Mouse (Mus musculus) stomach, postnatal 0 days (tissue): Measurements from ENCODE around the gene Pml. TPM values are rescaled to one million over a fixed set of nuclear protein-coding genes. Genes with fewer than 3 reads are reported as not detected.

ENCODE experiments used
- ATAC-seq: fragments of 200-750 bp; cut with Nextera tagmentation; 2 replicates; pipeline ENCODE4 v1.8.0; 2017; ENCODE audit not compliant: low FRiP score, low TSS enrichment
- DNase-seq: peaks from one replicate; pipeline ENCODE4 v3.0.0-alpha.2; 2016; ENCODE audit warnings: low spot score
- H3K27ac ChIP-seq: fragments of 300-500 bp; sonication (generic); replicated peaks from 2 replicates; pipeline ENCODE4 v1.5.1; 2014; ENCODE audit warnings: mild to moderate bottlenecking, control low read depth
- H3K27me3 ChIP-seq: fragments of 300-500 bp; sonication (generic); 2 replicates; pipeline ENCODE4 v1.6.1; 2014; ENCODE audit warnings: low read length; ENCODE audit not compliant: control insufficient read depth, insufficient read depth
- H3K36me3 ChIP-seq: fragments of 300-500 bp; sonication (generic); 2 replicates; pipeline ENCODE4 v1.6.1; 2014; ENCODE audit warnings: low read length, mixed read lengths; ENCODE audit not compliant: control insufficient read depth, insufficient read depth
- H3K4me1 ChIP-seq: fragments of 300-500 bp; sonication (generic); replicated peaks from 2 replicates; pipeline ENCODE4 v1.6.1; 2014; ENCODE audit warnings: antibody characterized with exemption; ENCODE audit not compliant: control insufficient read depth, insufficient read depth
- H3K4me2 ChIP-seq: fragments of 300-500 bp; sonication (generic); replicated peaks from 2 replicates; pipeline ENCODE4 v1.6.1; 2014; ENCODE audit warnings: low read depth, mild to moderate bottlenecking, control low read depth, moderate library complexity
- H3K4me3 ChIP-seq: fragments of 300-500 bp; sonication (generic); 2 replicates; pipeline ENCODE4 v1.5.1; 2014; ENCODE audit warnings: low read depth, low read length, control low read depth
- H3K9ac ChIP-seq: fragments of 300-500 bp; sonication (generic); 2 replicates; pipeline ENCODE4 v1.6.1; 2014; ENCODE audit warnings: mild to moderate bottlenecking, low read length, control low read depth, mixed read lengths
- H3K9me3 ChIP-seq: fragments of 300-500 bp; sonication (generic); 2 replicates; pipeline ENCODE4 v1.6.1; 2016; ENCODE audit warnings: low read length; ENCODE audit not compliant: control insufficient read depth
- CTCF ChIP-seq: IDR thresholded peaks from 2 replicates; pipeline ENCODE4 v1.5.1; 2016; ENCODE audit warnings: antibody characterized with exemption, low read depth, mild to moderate bottlenecking, moderate library complexity
- EP300 ChIP-seq: optimal IDR thresholded peaks from 2 replicates; pipeline ENCODE3; 2016; ENCODE audit warnings: antibody characterized with exemption
- WGBS: fragments of 180-500 bp; shearing (Covaris S2); extraction: QIAGEN DNeasy Blood & Tissue Kit; methylation state at CpG from one replicate; pipeline ENCODE4 v1.1.7; 2014; 5-methylcytosine and 5-hydroxymethylcytosine counted together
- polyA plus RNA-seq: library from polyadenylated mRNA; unstranded; fragments of >200 nt; fragmentation: Nextera tagmentation; extraction: Ambion mirVana; gene quantifications from 2 replicates; pipeline ENCODE4 v1.2.1, GENCODE M21; 2015

Pml gene
- polyA plus RNA-seq, 1 experiment from 2014 or later = 5.2 TPM

DNA sequence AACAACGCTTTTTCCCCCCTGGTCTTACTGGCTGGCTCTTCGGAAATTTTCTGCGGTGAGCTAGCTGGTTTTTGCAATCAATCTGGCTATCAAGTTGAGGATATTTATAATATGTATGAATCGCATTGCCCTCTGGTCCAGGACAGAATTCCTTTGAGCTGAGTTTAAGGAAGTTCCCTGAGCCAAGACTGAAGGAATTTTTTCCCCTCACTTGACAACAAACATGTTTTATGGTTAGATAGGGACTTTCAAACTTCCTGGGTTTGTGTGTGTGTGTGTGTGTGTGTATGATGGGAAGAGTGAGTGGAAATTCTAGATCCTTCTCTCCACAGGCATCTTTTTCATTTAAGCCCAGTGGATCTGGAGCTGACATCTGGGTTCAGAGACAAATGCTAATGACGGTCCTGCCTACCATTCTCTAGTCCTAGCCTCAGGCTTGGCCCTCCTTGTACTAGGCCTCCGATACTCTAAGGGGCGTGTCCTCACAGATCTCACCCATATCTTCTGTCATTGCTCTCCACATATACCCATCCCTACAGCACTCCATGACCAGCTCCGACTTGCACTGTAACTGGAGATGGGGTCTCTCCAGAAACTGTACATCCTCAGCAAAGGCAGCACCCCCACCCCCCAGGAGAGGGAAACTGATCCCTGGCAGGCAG, 34.9 kb downstream of the Pml start:
- Histone ChIP-seq H3K4me3 (no peak overlapping the region), H3K9me3 (no peaks in the 10 kb centered on the region), H3K36me3 (peaks cover 2% of the 10 kb centered on the region; the same call in 1 of the 2 replicates), H3K27ac (no peak overlapping the region), H3K4me1 (no peaks in the 10 kb centered on the region), H3K9ac (no peak overlapping the region), H3K4me2 (no peak overlapping the region), H3K27me3 (no peaks in the 10 kb centered on the region)
- 36% methylated on average over 8 of the region's 8 CpGs for WGBS
- TF ChIP-seq EP300 (no peak), CTCF (no peak)
- DNase-seq (no peak), ATAC-seq (no peak)

DNA sequence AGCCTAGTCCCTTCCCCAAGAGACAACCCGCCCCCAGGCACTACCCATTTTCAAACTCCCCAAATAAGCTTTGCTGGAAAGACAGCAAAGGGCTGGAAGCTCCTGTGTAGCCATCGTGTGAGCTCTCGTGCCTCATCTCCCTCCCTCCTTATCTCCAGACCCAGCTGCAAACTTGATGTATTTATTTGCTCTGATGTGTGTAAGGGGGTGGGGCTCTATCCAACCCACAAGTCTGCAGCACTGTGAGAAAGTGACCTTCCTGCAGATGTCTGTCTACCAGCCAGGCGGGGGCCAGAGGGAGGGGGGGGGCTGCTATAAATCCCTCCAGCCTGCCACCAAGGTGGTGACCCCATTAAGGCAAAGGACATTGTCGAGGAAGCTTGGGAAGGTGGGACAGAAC, 35.7 kb downstream of the Pml start:
- WGBS = 17% methylated on average over 5 of the region's 5 CpGs
- H3K9me3 ChIP-seq = no peaks in the 10 kb centered on the region
- no peak overlapping the region for H3K27ac ChIP-seq
- TF ChIP-seq EP300 = no peak
- no peak overlapping the region for H3K4me2 ChIP-seq
- no peak overlapping the region for H3K9ac ChIP-seq
- no peaks in the 10 kb centered on the region for H3K4me1 ChIP-seq
- no peaks in the 10 kb centered on the region for H3K36me3 ChIP-seq
- no peak for DNase-seq
- no peak; the same call in 1 of the 2 replicates for ATAC-seq
- H3K27me3 ChIP-seq = no peaks in the 10 kb centered on the region
- no peak overlapping the region for H3K4me3 ChIP-seq

- no peak for ATAC-seq
- H3K4me1 ChIP-seq = no peaks in the 10 kb centered on the region
- DNase-seq = no peak
- no peaks in the 10 kb centered on the region for H3K9me3 ChIP-seq
- no peak overlapping the region for H3K4me2 ChIP-seq
- H3K36me3 ChIP-seq = no peaks in the 10 kb centered on the region
- TF ChIP-seq CTCF = no peak
- TF ChIP-seq EP300 = no peak
- no peak overlapping the region for H3K4me3 ChIP-seq
- H3K9ac ChIP-seq = no peak overlapping the region
- H3K27me3 ChIP-seq = no peaks in the 10 kb centered on the region
- no peak overlapping the region for H3K27ac ChIP-seq
- 61% methylated on average over 5 of the region's 5 CpGs for WGBS
Measured at GRCm38 (mm10) chr9:58213377-58213776, 36.2 kb downstream of the Pml start.

GRCm38 (mm10) chr9:58210304-58210627, 39.3 kb downstream of the Pml start:
- TF ChIP-seq CTCF = no peak
- TF ChIP-seq EP300 = no peak
- no peak overlapping the region for H3K27ac ChIP-seq
- H3K4me2 ChIP-seq = no peak overlapping the region
- H3K9ac ChIP-seq = no peak overlapping the region
- no peak for DNase-seq
- no peaks in the 10 kb centered on the region for H3K4me1 ChIP-seq
- 54% methylated on average over 2 of the region's 2 CpGs for WGBS
- H3K27me3 ChIP-seq = no peaks in the 10 kb centered on the region
- H3K4me3 ChIP-seq = no peak overlapping the region
- H3K36me3 ChIP-seq = no peaks in the 10 kb centered on the region
- no peak for ATAC-seq
- H3K9me3 ChIP-seq = no peaks in the 10 kb centered on the region

GRCm38 (mm10) chr9:58209462-58210303, 39.9 kb downstream of the Pml start:
- no peak overlapping the region for H3K4me2 ChIP-seq
- H3K9me3 ChIP-seq = no peaks in the 10 kb centered on the region
- ATAC-seq (peak; percentile 49; the same call in 1 of the 2 replicates), DNase-seq (no peak)
- no peaks in the 10 kb centered on the region for H3K27me3 ChIP-seq
- TF ChIP-seq CTCF (no peak), EP300 (no peak)
- no peaks in the 10 kb centered on the region for H3K36me3 ChIP-seq
- H3K27ac ChIP-seq = no peak overlapping the region
- H3K9ac ChIP-seq = no peak overlapping the region
- WGBS = 65% methylated on average over 8 of the region's 8 CpGs
- no peaks in the 10 kb centered on the region for H3K4me1 ChIP-seq
- H3K4me3 ChIP-seq = no peak overlapping the region

DNA sequence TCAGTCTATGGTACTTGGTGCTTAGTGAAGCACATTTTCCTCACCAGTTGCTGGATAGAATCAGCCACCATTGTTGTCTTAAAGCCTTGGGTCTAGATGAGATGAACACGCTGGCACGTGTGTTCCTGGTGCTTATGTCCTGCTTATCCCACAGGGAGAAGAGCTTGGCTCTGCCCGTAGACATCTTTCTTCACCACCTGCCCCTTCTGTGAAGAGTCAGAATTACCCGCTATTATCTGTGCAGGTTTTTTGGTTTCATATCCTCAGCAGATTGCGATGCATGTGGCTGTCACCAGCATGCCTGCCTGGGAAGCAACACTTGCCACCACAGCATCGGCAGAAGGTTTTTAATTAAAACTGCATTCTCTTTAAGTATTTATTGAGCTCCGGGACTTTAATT, 43.6 kb downstream of the Pml start:
- 78% methylated on average over 7 of the region's 7 CpGs for WGBS
- Histone ChIP-seq H3K27me3 (peaks cover 13% of the 10 kb centered on the region; the same call in 1 of the 2 replicates), H3K4me3 (no peak overlapping the region), H3K36me3 (no peaks in the 10 kb centered on the region), H3K4me1 (no peaks in the 10 kb centered on the region), H3K27ac (no peak overlapping the region), H3K9me3 (no peaks in the 10 kb centered on the region), H3K4me2 (no peak overlapping the region), H3K9ac (no peak overlapping the region)
- ATAC-seq (no peak), DNase-seq (no peak)
- TF ChIP-seq EP300 (no peak), CTCF (no peak)
